Mouse (Mus musculus) erythroblast, embryonic 14.5 days (primary cell): ENCODE results near the gene Gm10392.

ENCODE experiments used
- GATA1 ChIP-seq: IDR thresholded peaks from 2 replicates; pipeline ENCODE4 v1.6.1; 2012; ENCODE audit warnings: low read length, inconsistent platforms, mixed read lengths
- TAL1 ChIP-seq: IDR thresholded peaks from 3 replicates; pipeline ENCODE4 v1.6.1; 2012; ENCODE audit warnings: low read length, inconsistent platforms, mixed read lengths

DNA sequence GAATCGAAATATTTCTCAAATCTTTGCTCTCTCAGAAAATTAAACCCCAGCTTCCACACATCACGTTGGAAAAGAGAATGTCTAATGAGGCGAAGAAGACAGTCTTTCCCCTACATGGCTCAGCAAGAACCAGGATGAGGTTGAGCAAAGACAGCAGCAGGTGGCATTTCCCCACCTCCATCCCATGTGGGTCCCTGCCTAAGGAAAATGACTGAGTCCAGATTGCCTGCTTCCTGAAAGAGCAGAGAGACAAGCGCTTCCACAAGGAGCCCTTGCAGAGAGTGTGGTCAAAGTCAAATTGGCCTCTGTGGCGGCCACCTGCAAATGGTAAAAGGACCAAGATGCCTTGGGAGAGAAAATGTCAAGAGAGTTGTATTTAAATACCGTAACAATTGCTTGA, 28.5 kb downstream of the Gm10392 start:
- no peak for TF ChIP-seq TAL1
- TF ChIP-seq GATA1 = no peak
